In the genomic region with DNA sequence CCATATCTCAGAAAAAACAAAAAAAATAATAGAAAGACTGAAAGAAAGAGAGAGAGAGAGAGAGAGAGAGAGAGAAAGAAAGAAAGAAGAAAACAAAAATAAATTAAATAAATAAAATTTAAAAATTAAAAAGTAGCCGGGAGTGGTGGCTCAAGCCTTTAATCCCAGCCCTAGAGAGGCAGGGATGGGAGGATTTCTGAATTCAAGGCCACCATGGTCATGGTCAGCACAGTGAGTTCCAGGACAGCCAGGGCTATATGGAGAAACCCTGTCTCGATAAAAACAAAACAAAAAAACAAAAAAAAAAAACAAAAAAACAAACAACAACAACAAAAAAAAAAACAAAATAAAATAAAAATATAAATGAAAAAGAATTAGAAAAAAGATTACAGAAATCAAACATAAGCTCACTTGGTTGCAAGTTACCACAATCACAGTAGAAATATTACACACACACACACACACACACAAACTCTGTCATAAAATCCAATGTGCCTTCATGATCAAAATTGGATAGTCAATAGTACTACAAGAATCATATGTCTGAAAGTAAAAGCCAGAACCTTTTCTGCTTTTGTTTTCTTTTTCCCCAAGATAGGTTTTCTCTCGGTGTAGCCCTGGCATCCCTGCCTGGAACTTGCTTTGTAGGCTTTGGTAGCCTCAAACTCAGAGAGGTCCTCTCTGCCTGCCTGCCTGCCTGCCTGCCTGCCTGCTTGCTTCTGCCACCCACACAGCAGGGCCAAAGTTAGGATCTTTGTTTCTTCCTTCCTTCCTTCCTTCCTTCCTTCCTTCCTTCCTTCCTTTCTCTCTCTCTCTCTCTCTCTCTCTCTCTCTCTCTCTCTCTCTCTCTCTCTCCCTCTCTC, we compare ENCODE assay signal across 8 mouse cellular contexts.
DNase-seq lines count a peak whose midpoint lies in the region; ATAC-seq and TF ChIP-seq lines count a peak whose summit lies in the region.
"Not testable (repeated sequence)": the region's sequence is repeated elsewhere in the genome, so short reads cannot be mapped to it uniquely, and the experiment has no call there.

No protein-coding gene starts in this region.

- not testable (repeated sequence) for H3K4me2 ChIP-seq in hindbrain, embryonic 16.5 days (ENCODE audit: low read length); lung, embryonic 14.5 days; neural tube, embryonic 14.5 days (ENCODE audit: low read depth, low read length)

- not testable (repeated sequence) for H3K4me3 ChIP-seq in hindbrain, embryonic 16.5 days (ENCODE audit: low read length); lung, embryonic 14.5 days (ENCODE audit: low read depth, low read length); neural tube, embryonic 14.5 days (ENCODE audit: low read depth, low read length)

- TF ChIP-seq CTCF in lung, embryonic 14.5 days (IDR thresholded peaks at IDR 0.05; ENCODE audit: low read depth) = not testable (repeated sequence)

- H3K9me3 ChIP-seq in hindbrain, embryonic 16.5 days (ENCODE audit: control insufficient read depth, low read length); lung, embryonic 14.5 days (ENCODE audit: low read depth, low read length); neural tube, embryonic 14.5 days (ENCODE audit: control insufficient read depth, low read length): not testable (repeated sequence)

- H3K27me3 ChIP-seq in hindbrain, embryonic 16.5 days (replicated peaks; ENCODE audit: control insufficient read depth, insufficient read depth, low read length); lung, embryonic 14.5 days (ENCODE audit: insufficient read depth, low read length); neural tube, embryonic 14.5 days (ENCODE audit: control insufficient read depth, insufficient read depth, low read length): not testable (repeated sequence)

- peak; percentile 92 for ATAC-seq in hindbrain, embryonic 16.5 days
- peak; percentile 94 for ATAC-seq in lung, embryonic 14.5 days (ENCODE audit: insufficient read depth)
- peak; percentile 88 for ATAC-seq in neural tube, embryonic 14.5 days (ENCODE audit: low read depth)

- H3K4me1 ChIP-seq in hindbrain, embryonic 16.5 days (ENCODE audit: control insufficient read depth, insufficient read depth, low read depth, low read length); lung, embryonic 14.5 days (ENCODE audit: insufficient read depth); neural tube, embryonic 14.5 days (ENCODE audit: control insufficient read depth, insufficient read depth, low read length): not testable (repeated sequence)

- DNase-seq in R1 (ENCODE audit: low read depth, low spot score) = peak; percentile 9
- peak; percentile 47 for DNase-seq in cerebellum, postnatal 4 days (ENCODE audit: low spot score in 2 of 2)
- DNase-seq in gastrocnemius, postnatal 25 days = peak; percentile 13
- DNase-seq in layer of hippocampus, adult 9-11 months = peak; percentile 24
- not testable (repeated sequence) for DNase-seq in lung, embryonic 14.5 days
- DNase-seq in thymus, adult 18-20 months = peak; percentile 21 to 26

- not testable (repeated sequence) for H3K27ac ChIP-seq in hindbrain, embryonic 16.5 days (ENCODE audit: low read depth, low read length); lung, embryonic 14.5 days (ENCODE audit: low read depth); neural tube, embryonic 14.5 days (ENCODE audit: low read depth, low read length)

- not testable (repeated sequence) for H3K9ac ChIP-seq in hindbrain, embryonic 16.5 days (ENCODE audit: low read depth, low read length); lung, embryonic 14.5 days; neural tube, embryonic 14.5 days (replicated peaks; ENCODE audit: low read depth, low read length)

- 78% methylated on average over 2 of the region's 3 CpGs for WGBS in hindbrain, embryonic 16.5 days
- 53% methylated on average over 2 of the region's 3 CpGs for WGBS in lung, embryonic 14.5 days
- 67% methylated on average over 2 of the region's 3 CpGs for WGBS in neural tube, embryonic 14.5 days

- not testable (repeated sequence) for H3K36me3 ChIP-seq in hindbrain, embryonic 16.5 days (ENCODE audit: control insufficient read depth, insufficient read depth, low read length); lung, embryonic 14.5 days (ENCODE audit: insufficient read depth); neural tube, embryonic 14.5 days (ENCODE audit: control insufficient read depth, insufficient read depth, low read length)
